Mouse (Mus musculus): ENCODE data around the gene Flywch1.

DNA sequence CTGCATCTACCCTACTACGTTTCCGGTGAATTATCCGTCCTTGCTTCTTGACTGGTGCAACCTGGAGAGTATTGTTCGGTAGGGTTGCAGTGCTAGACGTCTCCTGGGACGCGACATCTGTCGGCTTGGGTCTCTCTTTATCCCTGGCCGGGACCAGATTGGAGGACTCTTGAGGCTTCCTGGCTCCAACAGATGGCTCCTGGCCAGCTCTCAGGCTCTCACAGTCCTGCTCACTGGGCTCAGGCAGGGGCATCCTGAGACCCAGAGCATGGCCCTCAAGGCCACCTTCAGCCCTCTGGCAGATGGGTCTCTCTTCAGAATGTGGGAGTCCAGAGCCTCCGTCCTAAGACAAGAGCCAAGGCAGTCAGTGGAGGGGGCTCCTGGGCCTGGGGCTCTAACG, 8.4 kb downstream of the Flywch1 start:
- TF ChIP-seq CTCF (IDR thresholded peaks at IDR 0.05; ENCODE audit: low read depth, low read length) (no peak), POLR2A (IDR thresholded peaks at IDR 0.05; ENCODE audit: borderline replicate concordance, low read depth, low read length) (no peak)

Measured in bone marrow macrophage, adult 2 months (primary cell).